In the genomic region with DNA sequence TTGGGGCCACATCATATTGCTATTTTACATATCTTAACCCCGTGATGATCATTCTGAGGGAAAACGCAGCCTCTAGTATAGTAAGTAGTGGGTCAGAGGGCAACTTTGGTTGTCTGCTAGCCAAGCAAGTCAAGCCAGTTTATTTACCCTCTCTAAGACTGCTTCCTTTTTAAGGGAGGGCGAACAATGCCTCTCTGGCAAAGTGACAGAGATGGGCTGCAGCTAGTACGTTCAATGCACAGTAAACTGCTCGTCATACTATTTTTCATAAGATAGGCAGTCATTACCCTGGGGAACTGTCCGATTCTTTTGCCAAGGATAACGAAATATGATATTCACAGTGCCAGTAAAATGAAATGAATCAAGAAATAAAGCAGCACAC, we compare ENCODE assay signal across 8 mouse cellular contexts. TPM values are rescaled to one million over a fixed set of nuclear protein-coding genes. Genes with fewer than 3 reads are reported as not detected.
DNase-seq lines count a peak whose midpoint lies in the region; ATAC-seq lines count a peak whose summit lies in the region.

No protein-coding gene starts in this region.

- no peaks in the 10 kb centered on the region for H3K27me3 ChIP-seq in embryonic facial prominence, embryonic 12.5 days
- no peaks in the 10 kb centered on the region for H3K27me3 ChIP-seq in limb, embryonic 11.5 days (ENCODE audit: control insufficient read depth, insufficient read depth, low read length)
- H3K27me3 ChIP-seq in midbrain, embryonic 16.5 days (ENCODE audit: control insufficient read depth, insufficient read depth, low read depth, low read length), result no peaks in the 10 kb centered on the region

- H3K4me3 ChIP-seq in embryonic facial prominence, embryonic 12.5 days, result peak overlapping the region; percentile 88
- H3K4me3 ChIP-seq in limb, embryonic 11.5 days (ENCODE audit: low read depth, low read length), result peak overlapping the region; percentile 80
- H3K4me3 ChIP-seq in midbrain, embryonic 16.5 days (ENCODE audit: low read depth, low read length), result peak overlapping the region; percentile 85

- intact Hi-C loops in heart, postnatal 14 days (cut with DNase I), result loop anchor here (10.0 kb wide), 1 partner anchor 514 kb away; a partner anchor contains a TSS

- peak overlapping the region; percentile 18; the same call in 1 of the 2 replicates for H3K27ac ChIP-seq in embryonic facial prominence, embryonic 12.5 days
- no peak overlapping the region for H3K27ac ChIP-seq in limb, embryonic 11.5 days (replicated peaks; ENCODE audit: low read depth, low read length)
- no peak overlapping the region for H3K27ac ChIP-seq in midbrain, embryonic 16.5 days (ENCODE audit: low read length)

- DNase-seq in right cerebral cortex, postnatal 10 days (ENCODE audit: low spot score in 2 of 2), result peak; percentile 42 to 52
- DNase-seq in right cerebral cortex, postnatal 14 days, result no peak
- DNase-seq in heart, postnatal 14 days, result peak; percentile 32 to 36
- no peak for DNase-seq in limb, embryonic 11.5 days (ENCODE audit: low spot score)
- DNase-seq in frontal cortex, postnatal 36 days (ENCODE audit: low spot score in 2 of 2), result no peak
- DNase-seq in T-cell, adult 2 months (ENCODE audit: low spot score), result no peak

- peaks cover 14% of the 10 kb centered on the region for H3K4me1 ChIP-seq in embryonic facial prominence, embryonic 12.5 days
- peaks cover 18% of the 10 kb centered on the region for H3K4me1 ChIP-seq in limb, embryonic 11.5 days (ENCODE audit: control insufficient read depth, insufficient read depth, low read length)
- H3K4me1 ChIP-seq in midbrain, embryonic 16.5 days (ENCODE audit: control insufficient read depth, insufficient read depth, low read length), result peaks cover 36% of the 10 kb centered on the region

- 14% methylated on average over 7 of the region's 7 CpGs for WGBS in embryonic facial prominence, embryonic 12.5 days
- WGBS in limb, embryonic 11.5 days, result 36% methylated on average over 7 of the region's 7 CpGs
- 14% methylated on average over 7 of the region's 7 CpGs for WGBS in midbrain, embryonic 16.5 days

- H3K4me2 ChIP-seq in embryonic facial prominence, embryonic 12.5 days (replicated peaks), result peak overlapping the region; percentile 74
- H3K4me2 ChIP-seq in limb, embryonic 11.5 days (ENCODE audit: low read depth, severe bottlenecking), result peak overlapping the region; percentile 73
- peak overlapping the region; percentile 86 for H3K4me2 ChIP-seq in midbrain, embryonic 16.5 days (ENCODE audit: low read length)

- no peak for ATAC-seq in embryonic facial prominence, embryonic 12.5 days (ENCODE audit: insufficient number of reproducible peaks, insufficient read depth, low FRiP score, low TSS enrichment)
- no peak for ATAC-seq in limb, embryonic 11.5 days (ENCODE audit: insufficient number of reproducible peaks, low FRiP score, low TSS enrichment, low read depth)
- no peak for ATAC-seq in midbrain, embryonic 16.5 days

- no peaks in the 10 kb centered on the region for H3K36me3 ChIP-seq in embryonic facial prominence, embryonic 12.5 days
- H3K36me3 ChIP-seq in limb, embryonic 11.5 days (ENCODE audit: control insufficient read depth, insufficient read depth, low read length), result no peaks in the 10 kb centered on the region
- no peaks in the 10 kb centered on the region for H3K36me3 ChIP-seq in midbrain, embryonic 16.5 days (ENCODE audit: control insufficient read depth, insufficient read depth, low read length)

- H3K9ac ChIP-seq in embryonic facial prominence, embryonic 12.5 days, result peak overlapping the region; percentile 91
- H3K9ac ChIP-seq in limb, embryonic 11.5 days (ENCODE audit: low read length), result peak overlapping the region; percentile 84
- peak overlapping the region; percentile 94; the same call in 1 of the 2 replicates for H3K9ac ChIP-seq in midbrain, embryonic 16.5 days (ENCODE audit: low read depth, low read length)

- no peaks in the 10 kb centered on the region for H3K9me3 ChIP-seq in embryonic facial prominence, embryonic 12.5 days
- H3K9me3 ChIP-seq in limb, embryonic 11.5 days (ENCODE audit: control insufficient read depth, low read length), result no peaks in the 10 kb centered on the region
- H3K9me3 ChIP-seq in midbrain, embryonic 16.5 days (replicated peaks; ENCODE audit: control insufficient read depth, low read length, poor library complexity, severe bottlenecking), result no peaks in the 10 kb centered on the region

RNA-seq across cellular contexts. Expression of a gene that starts 1.4 kb away (rescaled TPM):
- polyA plus RNA-seq in embryonic facial prominence, embryonic 12.5 days (2016; fragmentation: Nextera tagmentation; extraction: Ambion mirVana), result 93.7 and 99.2 TPM in 2 replicates
- 100 to 1,000 TPM; 292 to 300 TPM for total RNA-seq in heart, postnatal 14 days (2021)
- polyA plus RNA-seq in limb, embryonic 11.5 days (2014; fragmentation: Nextera tagmentation; extraction: Ambion mirVana), result 88.3 and 92.2 TPM in 2 replicates
- 117 and 118 TPM in 2 replicates for polyA plus RNA-seq in midbrain, embryonic 16.5 days (2015; fragmentation: Nextera tagmentation; extraction: Ambion mirVana)

RNA-seq across cellular contexts. Expression of a gene that starts 42.1 kb away (rescaled TPM):
- polyA plus RNA-seq in embryonic facial prominence, embryonic 12.5 days (2016; fragmentation: Nextera tagmentation; extraction: Ambion mirVana), result 0.31 and 0.42 TPM in 2 replicates
- 1 to 10 TPM; 2.2 to 2.8 TPM for total RNA-seq in heart, postnatal 14 days (2021)
- 0.11 TPM in 1 of 2 replicates, not detected in the other for polyA plus RNA-seq in limb, embryonic 11.5 days (2014; fragmentation: Nextera tagmentation; extraction: Ambion mirVana)
- 0.78 and 0.98 TPM in 2 replicates for polyA plus RNA-seq in midbrain, embryonic 16.5 days (2015; fragmentation: Nextera tagmentation; extraction: Ambion mirVana)

Comparison
In these comparisons a context has a peak if more than half of its experiments do, and no peak if none do; other contexts are left out.
1. DNase-seq: peak in right cerebral cortex, postnatal 10 days (2 of 2) and heart, postnatal 14 days (2 of 2); none in right cerebral cortex, postnatal 14 days (single experiment), limb, embryonic 11.5 days (single experiment), frontal cortex, postnatal 36 days (0 of 2) and T-cell, adult 2 months (single experiment).
2. Peak in every context shown above with its lines, with median percentiles within 50 percentile points of each other: H3K4me2 ChIP-seq, H3K4me3 ChIP-seq and H3K9ac ChIP-seq.